Mouse (Mus musculus): ENCODE data around the gene Gramd1b. TPM values are rescaled to one million over a fixed set of nuclear protein-coding genes. Genes with fewer than 3 reads are reported as not detected.

The Gramd1b gene
- total RNA-seq, 2 experiments from 2014 or later: 476 to 492 TPM

GRCm38 (mm10) chr9:40318771-40319170 is 212.4 kb downstream of the Gramd1b start:
- DNase-seq (ENCODE audit: low spot score in 2 of 2): no peak

- DNase-seq (ENCODE audit: low spot score in 2 of 2): no peak
Measured at GRCm38 (mm10) chr9:40317735-40318134, 213.4 kb downstream of the Gramd1b start.

GRCm38 (mm10) chr9:40316865-40317660 is 214.1 kb downstream of the Gramd1b start:
- no peak for DNase-seq (ENCODE audit: low spot score in 2 of 2)

- no peak for DNase-seq (ENCODE audit: low spot score in 2 of 2)
Measured at GRCm38 (mm10) chr9:40311813-40312212, 219.4 kb downstream of the Gramd1b start.

- no peak for DNase-seq (ENCODE audit: low spot score in 2 of 2)
Measured at GRCm38 (mm10) chr9:40309876-40310275, 221.3 kb downstream of the Gramd1b start.

GRCm38 (mm10) chr9:40307311-40307710 is 223.9 kb downstream of the Gramd1b start:
- no peak for DNase-seq (ENCODE audit: low spot score in 2 of 2)

- DNase-seq (ENCODE audit: low spot score in 2 of 2): no peak
Measured at GRCm38 (mm10) chr9:40304243-40304642, 226.9 kb downstream of the Gramd1b start.

- DNase-seq (ENCODE audit: low spot score in 2 of 2): no peak
Measured at GRCm38 (mm10) chr9:40302375-40302774, 228.8 kb downstream of the Gramd1b start.

- no peak for DNase-seq (ENCODE audit: low spot score in 2 of 2)
Measured at GRCm38 (mm10) chr9:40301475-40301874, 229.7 kb downstream of the Gramd1b start.

- DNase-seq (ENCODE audit: low spot score in 2 of 2): no peak
Measured at GRCm38 (mm10) chr9:40300018-40300989, 230.9 kb downstream of the Gramd1b start.

GRCm38 (mm10) chr9:40299323-40299722 is 231.9 kb downstream of the Gramd1b start:
- DNase-seq (ENCODE audit: low spot score in 2 of 2): no peak

- DNase-seq (ENCODE audit: low spot score in 2 of 2): no peak
Measured at GRCm38 (mm10) chr9:40297969-40298368, 233.2 kb downstream of the Gramd1b start.

- DNase-seq (ENCODE audit: low spot score in 2 of 2): no peak
Measured at GRCm38 (mm10) chr9:40296251-40296650, 234.9 kb downstream of the Gramd1b start.

GRCm38 (mm10) chr9:40294866-40295265 is 236.3 kb downstream of the Gramd1b start:
- DNase-seq (ENCODE audit: low spot score in 2 of 2): no peak

GRCm38 (mm10) chr9:40294210-40294609 is 237.0 kb downstream of the Gramd1b start:
- no peak for DNase-seq (ENCODE audit: low spot score in 2 of 2)

- no peak for DNase-seq (ENCODE audit: low spot score in 2 of 2)
Measured at GRCm38 (mm10) chr9:40293740-40294139, 237.4 kb downstream of the Gramd1b start.

GRCm38 (mm10) chr9:40293286-40293685 is 237.9 kb downstream of the Gramd1b start:
- no peak for DNase-seq (ENCODE audit: low spot score in 2 of 2)

- no peak for DNase-seq (ENCODE audit: low spot score in 2 of 2)
Measured at GRCm38 (mm10) chr9:40292475-40292874, 238.7 kb downstream of the Gramd1b start.

GRCm38 (mm10) chr9:40282968-40283367 is 248.2 kb downstream of the Gramd1b start:
- DNase-seq (ENCODE audit: low spot score in 2 of 2): no peak

- no peak for DNase-seq (ENCODE audit: low spot score in 2 of 2)
Measured at GRCm38 (mm10) chr9:40279438-40279837, 251.7 kb downstream of the Gramd1b start.

- DNase-seq (ENCODE audit: low spot score in 2 of 2): no peak
Measured at GRCm38 (mm10) chr9:40277671-40278070, 253.5 kb downstream of the Gramd1b start.

- DNase-seq (ENCODE audit: low spot score in 2 of 2): no peak
Measured at GRCm38 (mm10) chr9:40275904-40276303, 255.3 kb downstream of the Gramd1b start.
